Mouse (Mus musculus): Measurements from ENCODE around the gene Rnf144a.

DNA sequence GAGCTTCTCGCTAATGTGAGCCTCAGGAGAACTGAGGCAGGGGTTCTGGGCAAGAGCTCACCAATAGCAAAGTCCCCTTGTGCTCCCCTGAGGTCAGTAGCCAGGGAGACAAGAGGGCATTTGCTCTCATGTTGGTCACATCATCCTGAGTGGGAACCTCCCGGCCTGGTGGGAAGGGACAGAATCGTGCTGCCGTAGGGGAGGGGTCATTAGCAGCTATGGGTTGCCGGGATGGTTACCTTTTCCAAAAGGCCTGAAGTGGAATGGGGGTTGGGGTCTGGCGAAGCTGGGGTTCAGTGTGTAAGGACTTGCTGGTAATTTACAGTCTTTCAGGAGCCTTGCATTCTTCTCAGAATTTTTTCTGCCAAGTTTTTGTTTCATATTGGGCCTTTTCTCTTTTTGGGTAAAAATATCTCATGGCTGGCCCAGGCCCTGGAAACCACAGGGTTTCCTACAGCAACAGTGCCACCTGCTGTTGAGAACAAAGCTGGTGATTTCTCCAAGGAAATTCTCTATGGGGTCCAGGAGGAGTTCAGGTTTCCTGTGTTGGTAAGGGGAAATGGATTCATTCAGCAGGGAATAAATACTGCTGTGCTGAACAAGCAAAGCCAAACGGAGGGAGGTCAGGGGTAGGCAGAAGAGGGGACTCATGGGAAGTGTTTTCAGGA is 137.9 kb downstream of the Rnf144a start:
- TF ChIP-seq EP300 (optimal IDR thresholded peaks at IDR 0.05), result no peak
- peak; percentile 81 for TF ChIP-seq CTCF (IDR thresholded peaks at IDR 0.05; ENCODE audit: low read depth)
